Mouse (Mus musculus): ENCODE measurements around the gene 2010111I01Rik. TPM values are rescaled to one million over a fixed set of nuclear protein-coding genes. Genes with fewer than 3 reads are reported as not detected.
"Not testable (repeated sequence)": the region's sequence is repeated elsewhere in the genome, so short reads cannot be mapped to it uniquely, and the experiment has no call there.

The 2010111I01Rik gene
- total RNA-seq, 2 experiments from 2014 or later, result 121 to 143 TPM

GRCm38 (mm10) chr13:63298931-63299330 lies 334.2 kb downstream of the 2010111I01Rik start:
- intact Hi-C loops (cut with DNase I), result no loop called here
- no peak for DNase-seq

- peak in 1 of 2 experiments; percentile 48 for DNase-seq
- intact Hi-C loops (cut with DNase I), result no loop called here
Measured at GRCm38 (mm10) chr13:63300929-63301328, 336.2 kb downstream of the 2010111I01Rik start.

- DNase-seq, result no peak
- intact Hi-C loops (cut with DNase I), result no loop called here
Measured at GRCm38 (mm10) chr13:63301764-63302209, 337.1 kb downstream of the 2010111I01Rik start.

GRCm38 (mm10) chr13:63302381-63302780 lies 337.7 kb downstream of the 2010111I01Rik start:
- DNase-seq, result no peak
- intact Hi-C loops (cut with DNase I), result no loop called here

- DNase-seq, result peak in 1 of 2 experiments; percentile 52
- intact Hi-C loops (cut with DNase I), result no loop called here
Measured at GRCm38 (mm10) chr13:63304124-63304792, 339.6 kb downstream of the 2010111I01Rik start.

GRCm38 (mm10) chr13:63304799-63305159 lies 340.1 kb downstream of the 2010111I01Rik start:
- intact Hi-C loops (cut with DNase I), result no loop called here
- no peak for DNase-seq

- DNase-seq, result peak in 1 of 2 experiments; percentile 50
- intact Hi-C loops (cut with DNase I), result no loop called here
Measured at GRCm38 (mm10) chr13:63305160-63306011, 340.7 kb downstream of the 2010111I01Rik start.

- intact Hi-C loops (cut with DNase I), result no loop called here
- no peak for DNase-seq
Measured at GRCm38 (mm10) chr13:63306768-63307167, 342.1 kb downstream of the 2010111I01Rik start.

- intact Hi-C loops (cut with DNase I), result no loop called here
- no peak for DNase-seq
Measured at GRCm38 (mm10) chr13:63309563-63309962, 344.9 kb downstream of the 2010111I01Rik start.

GRCm38 (mm10) chr13:63311156-63311555 lies 346.5 kb downstream of the 2010111I01Rik start:
- intact Hi-C loops (cut with DNase I), result no loop called here
- no peak for DNase-seq

GRCm38 (mm10) chr13:63313247-63313646 lies 348.6 kb downstream of the 2010111I01Rik start:
- DNase-seq, result peak; percentile 80

GRCm38 (mm10) chr13:63313748-63314607 lies 349.3 kb downstream of the 2010111I01Rik start:
- no peak for DNase-seq
- intact Hi-C loops (cut with DNase I), result no loop called here

More at GRCm38 (mm10) chr13:63313247-63313646, 348.6 kb downstream of the 2010111I01Rik start:
- intact Hi-C loops (cut with DNase I), result no loop called here

- intact Hi-C loops (cut with DNase I), result no loop called here
- DNase-seq, result no peak
Measured at GRCm38 (mm10) chr13:63314608-63314920, 349.9 kb downstream of the 2010111I01Rik start.

- intact Hi-C loops (cut with DNase I); DNase-seq: not testable (repeated sequence)
Measured at GRCm38 (mm10) chr13:63315111-63315510, 350.4 kb downstream of the 2010111I01Rik start.

- DNase-seq, result peak; percentile 52 to 56
- intact Hi-C loops (cut with DNase I), result no loop called here
Measured at GRCm38 (mm10) chr13:63315777-63316176, 351.1 kb downstream of the 2010111I01Rik start.

- intact Hi-C loops (cut with DNase I), result no loop called here
- no peak for DNase-seq
Measured at GRCm38 (mm10) chr13:63316407-63316806, 351.7 kb downstream of the 2010111I01Rik start.

- DNase-seq, result no peak
- intact Hi-C loops (cut with DNase I), result no loop called here
Measured at GRCm38 (mm10) chr13:63317681-63318104, 353.0 kb downstream of the 2010111I01Rik start.

- no peak for DNase-seq
- intact Hi-C loops (cut with DNase I), result no loop called here
Measured at GRCm38 (mm10) chr13:63319814-63320213, 355.1 kb downstream of the 2010111I01Rik start.

GRCm38 (mm10) chr13:63321689-63322088 lies 357.0 kb downstream of the 2010111I01Rik start:
- DNase-seq, result no peak

GRCm38 (mm10) chr13:63322756-63323155 lies 358.1 kb downstream of the 2010111I01Rik start:
- DNase-seq, result no peak
- intact Hi-C loops (cut with DNase I), result loop anchor here (2.0 kb wide), 1 partner anchor 28 kb away; no protein-coding TSS in a partner anchor

More at GRCm38 (mm10) chr13:63321689-63322088, 357.0 kb downstream of the 2010111I01Rik start:
- intact Hi-C loops (cut with DNase I), result loop anchor here (2.0 kb wide), 1 partner anchor 27 kb away; no protein-coding TSS in a partner anchor
